Mouse (Mus musculus) cerebellum, adult 2 months (tissue): ENCODE measurements around the gene Gpr25.

Source experiments
- CTCF ChIP-seq: fragments of 200-500 bp; IDR thresholded peaks from 2 replicates; pipeline ENCODE4 v1.5.1; 2011; ENCODE audit warnings: low read depth, mild to moderate bottlenecking, control low read depth, low read length, moderate library complexity, borderline replicate concordance; ENCODE audit not compliant: insufficient read depth
- POLR2A ChIP-seq: fragments of 200-500 bp; IDR thresholded peaks from 2 replicates; pipeline ENCODE4 v1.6.1; 2011; ENCODE audit warnings: low read length, control low read depth, borderline replicate concordance; ENCODE audit not compliant: insufficient read depth

GRCm38 (mm10) chr1:136255657-136256056 lies 5.0 kb downstream of the Gpr25 start:
- TF ChIP-seq POLR2A (no peak), CTCF (no peak)
